Mouse (Mus musculus) midbrain, postnatal 0 days (tissue): Measurements from ENCODE around the gene 5730409E04Rik. TPM values are rescaled to one million over a fixed set of nuclear protein-coding genes. Genes with fewer than 3 reads are reported as not detected.
A peak's percentile ranks its signal among the peaks of the same experiment; 100 is the strongest.

Experiments used
- ATAC-seq: fragments of 200-750 bp; cut with Nextera tagmentation; 2 replicates; pipeline ENCODE4 v1.8.0; 2017; ENCODE audit warnings: moderate number of reproducible peaks, mild to moderate bottlenecking, moderate TSS enrichment, moderate library complexity; ENCODE audit not compliant: low FRiP score
- DNase-seq: peaks from one replicate; pipeline ENCODE4 v3.0.0-alpha.2; 2015; ENCODE audit warnings: low spot score
- H3K27ac ChIP-seq: fragments of 300-500 bp; sonication (generic); 2 replicates; pipeline ENCODE4 v1.5.1; 2014; ENCODE audit warnings: low read depth, mild to moderate bottlenecking, low read length, mixed read lengths
- H3K27me3 ChIP-seq: fragments of 300-500 bp; sonication (generic); 2 replicates; pipeline ENCODE4 v1.6.1; 2014; ENCODE audit warnings: low read length, control low read depth, mixed read lengths; ENCODE audit not compliant: insufficient read depth
- H3K36me3 ChIP-seq: fragments of 300-500 bp; sonication (generic); 2 replicates; pipeline ENCODE4 v1.6.1; 2014; ENCODE audit warnings: low read length, control low read depth, mixed read lengths; ENCODE audit not compliant: insufficient read depth
- H3K4me1 ChIP-seq: fragments of 300-500 bp; sonication (generic); 2 replicates; pipeline ENCODE4 v1.6.1; 2014; ENCODE audit warnings: mild to moderate bottlenecking, control low read depth, antibody characterized with exemption, low read length, mixed read lengths; ENCODE audit not compliant: insufficient read depth
- H3K4me2 ChIP-seq: fragments of 300-500 bp; sonication (generic); 2 replicates; pipeline ENCODE4 v1.6.1; 2014; ENCODE audit warnings: low read depth, mild to moderate bottlenecking, low read length, mixed read lengths; ENCODE audit not compliant: poor library complexity, severe bottlenecking
- H3K4me3 ChIP-seq: fragments of 300-500 bp; sonication (generic); 2 replicates; pipeline ENCODE4 v1.5.1; 2014; ENCODE audit warnings: low read depth, mild to moderate bottlenecking, low read length, moderate library complexity
- H3K9ac ChIP-seq: fragments of 300-500 bp; sonication (generic); replicated peaks from 2 replicates; pipeline ENCODE4 v1.6.1; 2014; ENCODE audit warnings: mild to moderate bottlenecking, low read length, moderate library complexity, mixed read lengths; ENCODE audit not compliant: poor library complexity, severe bottlenecking
- H3K9me3 ChIP-seq: fragments of 300-500 bp; sonication (generic); 2 replicates; pipeline ENCODE4 v1.6.1; 2016; ENCODE audit warnings: low read length, control low read depth
- CTCF ChIP-seq: IDR thresholded peaks from 2 replicates; pipeline ENCODE4 v1.5.1; 2016; ENCODE audit warnings: antibody characterized with exemption, mild to moderate bottlenecking
- WGBS: fragments of 180-500 bp; shearing (Covaris S2); extraction: QIAGEN DNeasy Blood & Tissue Kit; methylation state at CpG from one replicate; pipeline ENCODE4 v1.1.7; 2014; 5-methylcytosine and 5-hydroxymethylcytosine counted together
- polyA plus RNA-seq: library from polyadenylated mRNA; unstranded; fragments of >200 nt; fragmentation: Nextera tagmentation; extraction: Ambion mirVana; gene quantifications from 2 replicates; pipeline ENCODE4 v1.2.1, GENCODE M21; 2015
- total RNA-seq: library from RNA; depleted of rRNA; stranded (reverse); fragments of >200 nt; gene quantifications from 2 replicates; pipeline ENCODE4 v1.2.3, GENCODE M21; 2014; rRNA removed

The 5730409E04Rik gene
- 59.0 and 59.4 TPM in 2 replicates for total RNA-seq
- polyA plus RNA-seq, result 24.2 and 29.2 TPM in 2 replicates

GRCm38 (mm10) chr4:126609606-126610181 lies at the start of gene 5730409E04Rik:
5730409E04Rik (plus strand) TSS chr4:126609818.
- Histone ChIP-seq H3K36me3 (peaks cover 16% of the 10 kb centered on the region), H3K4me1 (no peaks in the 10 kb centered on the region), H3K9me3 (no peaks in the 10 kb centered on the region), H3K4me2 (peak within 1 kb of the TSS; percentile 86), H3K9ac (peak within 1 kb of the TSS; percentile 81), H3K27me3 (peaks cover 9% of the 10 kb centered on the region; the same call in 1 of the 2 replicates), H3K27ac (peak within 1 kb of the TSS; percentile 13; the same call in 1 of the 2 replicates), H3K4me3 (peak within 1 kb of the TSS; percentile 68)
- ATAC-seq (peak; percentile 89), DNase-seq (peak; percentile 83)
- 0% methylated on average over 48 of the region's 48 CpGs for WGBS
- TF ChIP-seq CTCF, result no peak

- Histone ChIP-seq H3K36me3 (no peaks in the 10 kb centered on the region), H3K27ac (no peak overlapping the region), H3K9ac (no peak overlapping the region), H3K27me3 (no peaks in the 10 kb centered on the region), H3K4me2 (no peak overlapping the region), H3K9me3 (no peaks in the 10 kb centered on the region), H3K4me1 (no peaks in the 10 kb centered on the region), H3K4me3 (no peak overlapping the region)
- no peak for ATAC-seq
- DNase-seq, result no peak
- WGBS, result 93% methylated on average over 6 of the region's 6 CpGs
- TF ChIP-seq CTCF, result no peak
These were observed 45.8 kb upstream of the 5730409E04Rik start for GRCm38 (mm10) chr4:126563798-126564197.

GRCm38 (mm10) chr4:126567243-126567642 lies 42.4 kb upstream of the 5730409E04Rik start:
- Histone ChIP-seq H3K4me1 (no peaks in the 10 kb centered on the region), H3K27ac (no peak overlapping the region), H3K36me3 (no peaks in the 10 kb centered on the region), H3K4me3 (no peak overlapping the region), H3K27me3 (no peaks in the 10 kb centered on the region), H3K4me2 (no peak overlapping the region), H3K9me3 (no peaks in the 10 kb centered on the region), H3K9ac (no peak overlapping the region)
- 92% methylated on average over 4 of the region's 4 CpGs for WGBS
- TF ChIP-seq CTCF, result no peak
- ATAC-seq (no peak), DNase-seq (no peak)

GRCm38 (mm10) chr4:126569783-126570182 lies 39.8 kb upstream of the 5730409E04Rik start:
- H3K4me2 ChIP-seq, result no peak overlapping the region
- H3K4me1 ChIP-seq, result no peaks in the 10 kb centered on the region
- WGBS, result 96% methylated on average over 3 of the region's 3 CpGs
- H3K4me3 ChIP-seq, result no peak overlapping the region
- H3K36me3 ChIP-seq, result no peaks in the 10 kb centered on the region
- no peak overlapping the region for H3K27ac ChIP-seq
- no peaks in the 10 kb centered on the region for H3K27me3 ChIP-seq
- H3K9me3 ChIP-seq, result no peaks in the 10 kb centered on the region
- no peak for TF ChIP-seq CTCF
- no peak overlapping the region for H3K9ac ChIP-seq
- no peak for ATAC-seq
- DNase-seq, result no peak

- Histone ChIP-seq H3K4me1 (no peaks in the 10 kb centered on the region), H3K4me2 (no peak overlapping the region), H3K9me3 (no peaks in the 10 kb centered on the region), H3K27me3 (no peaks in the 10 kb centered on the region), H3K4me3 (no peak overlapping the region), H3K9ac (no peak overlapping the region), H3K36me3 (no peaks in the 10 kb centered on the region), H3K27ac (no peak overlapping the region)
- TF ChIP-seq CTCF, result no peak
- ATAC-seq (no peak), DNase-seq (no peak)
- WGBS, result 94% methylated on average over 5 of the region's 5 CpGs
These were observed 33.3 kb upstream of the 5730409E04Rik start for GRCm38 (mm10) chr4:126576281-126576680.

GRCm38 (mm10) chr4:126577920-126578319 lies 31.7 kb upstream of the 5730409E04Rik start:
- Histone ChIP-seq H3K27me3 (no peaks in the 10 kb centered on the region), H3K9ac (no peak overlapping the region), H3K4me1 (no peaks in the 10 kb centered on the region), H3K27ac (no peak overlapping the region), H3K9me3 (no peaks in the 10 kb centered on the region), H3K36me3 (no peaks in the 10 kb centered on the region), H3K4me3 (no peak overlapping the region), H3K4me2 (no peak overlapping the region)
- WGBS, result 93% methylated on average over 3 of the region's 3 CpGs
- TF ChIP-seq CTCF, result no peak
- DNase-seq, result no peak
- ATAC-seq, result no peak
